Mouse (Mus musculus) CH12F3 (cell line): ENCODE results near the gene Krt34.

Experiments
- in situ Hi-C: fragments of 300-500 bp; cut with MboI; formaldehyde crosslinking; loops from 2 replicates; pipeline ENCODE4 v1.14.3; 2020; ENCODE audit warnings: low sequenced_read_pairs

The Krt34 gene

GRCm38 (mm10) chr11:100041454-100041853, at the start of gene Krt34:
TSS of gene Krt34 (minus strand) at chr11:100041554.
- in situ Hi-C loops: no loop called here

GRCm38 (mm10) chr11:100088378-100089025, 47.1 kb upstream of the Krt34 start:
- in situ Hi-C loops: no loop called here

GRCm38 (mm10) chr11:100087861-100088260, 46.5 kb upstream of the Krt34 start, which contains the start of gene Krt32:
TSS of gene Krt32 (minus strand) at chr11:100088226.
- in situ Hi-C loops: no loop called here

DNA sequence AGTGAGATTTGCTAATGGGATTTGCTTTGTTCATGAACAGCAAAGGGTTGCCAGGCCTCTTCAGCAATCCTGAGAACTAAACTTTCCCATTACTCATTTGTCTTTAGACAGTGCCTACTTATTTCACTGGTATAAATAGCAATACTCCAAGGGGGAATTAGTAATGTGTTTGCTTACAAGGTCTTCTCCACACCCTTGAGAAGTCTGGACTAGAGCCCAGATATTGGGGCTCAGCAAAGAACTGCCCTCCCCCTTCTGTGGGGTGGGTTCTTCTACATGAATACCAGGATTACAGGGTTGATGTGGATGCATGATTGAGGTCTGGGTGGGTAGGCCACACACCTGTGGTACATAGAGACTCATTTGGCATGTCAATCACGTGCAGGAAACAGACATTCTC, 32.5 kb upstream of the Krt34 start:
- in situ Hi-C loops: no loop called here

GRCm38 (mm10) chr11:100067293-100068036, 26.1 kb upstream of the Krt34 start:
- in situ Hi-C loops: no loop called here

GRCm38 (mm10) chr11:100066236-100067010, 25.1 kb upstream of the Krt34 start:
- in situ Hi-C loops: no loop called here

GRCm38 (mm10) chr11:100058875-100059274, 17.5 kb upstream of the Krt34 start:
- in situ Hi-C loops: no loop called here

GRCm38 (mm10) chr11:100055686-100056655, 14.6 kb upstream of the Krt34 start:
- in situ Hi-C loops: no loop called here

DNA sequence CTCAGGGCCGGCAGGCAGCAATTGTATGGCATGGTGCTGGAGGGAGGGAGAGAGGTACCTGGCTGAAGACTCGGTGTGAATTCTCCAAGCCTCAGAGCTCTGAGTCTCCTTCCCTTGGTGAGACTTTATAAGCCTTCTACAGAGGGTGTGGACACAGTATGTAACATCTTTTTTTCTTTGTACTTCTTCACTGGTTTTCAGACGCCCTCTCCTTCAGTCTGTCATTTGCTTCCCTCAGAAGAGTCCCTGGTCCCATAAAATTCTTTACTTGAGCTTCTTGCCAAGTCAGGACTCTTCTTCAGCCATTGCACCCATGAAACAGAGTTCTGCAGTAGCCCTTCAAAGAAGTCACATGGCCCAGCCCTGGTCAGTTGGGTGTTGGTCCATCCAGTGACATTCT, 9.1 kb upstream of the Krt34 start, which contains the start of gene Krt31:
TSS of gene Krt31 (minus strand) at position 101 of the 400 bp plus-strand sequence.
- in situ Hi-C loops: no loop called here

DNA sequence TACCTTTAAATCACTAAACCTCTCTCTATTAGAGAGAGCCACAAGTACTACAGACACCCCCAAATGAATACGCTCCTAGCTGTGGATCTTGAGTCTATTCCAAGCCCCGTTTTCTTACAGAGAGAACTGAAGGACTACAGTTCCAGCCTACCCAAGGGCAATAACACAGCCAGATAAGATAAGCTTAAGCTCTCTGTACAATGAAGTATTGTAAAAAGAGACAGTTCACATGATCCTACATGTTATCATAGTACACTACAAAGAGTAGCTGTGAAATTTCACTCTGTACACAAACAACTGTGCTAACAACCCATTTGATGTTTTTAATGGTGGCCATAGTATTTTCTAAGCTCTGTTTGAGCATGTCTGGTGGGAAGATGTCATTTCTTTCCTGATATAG, 5.8 kb upstream of the Krt34 start:
- in situ Hi-C loops: no loop called here

DNA sequence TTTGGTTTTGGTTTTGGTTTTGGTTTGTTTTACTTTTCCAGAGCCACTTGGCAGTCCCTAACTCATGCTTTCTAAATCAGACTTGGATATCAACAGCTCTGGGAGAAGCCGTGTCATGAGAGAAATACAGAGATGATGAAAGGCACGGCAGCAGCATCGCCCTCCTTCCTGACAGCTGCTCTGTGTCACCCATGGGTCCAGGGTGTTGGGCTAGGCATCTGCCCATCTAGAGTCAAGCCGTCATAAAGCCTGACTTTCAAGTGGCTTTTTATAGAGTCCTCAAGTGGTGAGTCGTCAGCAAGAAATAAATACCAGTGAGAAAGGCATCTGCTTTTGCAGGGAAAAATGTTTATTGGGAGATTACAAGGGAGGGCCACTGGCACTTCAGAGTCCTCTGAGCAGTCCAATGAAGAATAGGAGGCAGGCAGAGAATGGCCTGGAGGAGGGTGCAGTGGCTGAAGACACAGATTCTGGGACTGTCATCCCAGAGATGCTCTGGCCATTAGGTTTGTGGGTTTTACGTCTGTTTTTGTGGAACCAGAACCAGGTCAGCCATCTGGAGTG, 5.0 kb upstream of the Krt34 start:
- in situ Hi-C loops: no loop called here

DNA sequence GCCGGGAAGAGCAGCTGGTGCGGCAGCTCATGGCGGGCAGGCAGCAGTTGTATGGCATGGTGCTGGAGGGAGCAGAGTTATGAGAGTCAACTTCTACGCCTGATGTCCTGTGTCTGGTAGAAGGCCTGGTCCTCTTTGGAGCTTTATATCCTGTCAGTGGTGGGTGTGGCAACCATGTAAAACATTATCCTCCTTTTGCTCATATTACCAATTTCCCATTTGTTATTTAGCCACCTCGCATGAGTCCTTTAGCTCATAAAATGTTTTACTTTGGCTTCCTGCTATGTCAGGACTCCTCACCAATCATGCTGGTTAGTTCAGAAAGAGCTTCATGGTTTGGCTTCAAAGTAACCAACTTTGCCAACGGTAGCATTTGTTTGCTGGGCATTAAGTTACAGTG, 11.6 kb downstream of the Krt34 start, which contains the start of gene Krt33b:
TSS of gene Krt33b (minus strand) at position 101 of the 400 bp plus-strand sequence.
- in situ Hi-C loops: no loop called here

- in situ Hi-C loops: no loop called here
These were observed 19.9 kb downstream of the Krt34 start for GRCm38 (mm10) chr11:100021438-100021837.

- in situ Hi-C loops: no loop called here
These were observed 21.9 kb downstream of the Krt34 start for GRCm38 (mm10) chr11:100019466-100019865.

- in situ Hi-C loops: no loop called here
These were observed 25.2 kb downstream of the Krt34 start, which contains the start of gene Krt33a for GRCm38 (mm10) chr11:100016112-100016511. TSS of gene Krt33a (minus strand) at chr11:100016212.

GRCm38 (mm10) chr11:100013691-100014171, 27.6 kb downstream of the Krt34 start:
- in situ Hi-C loops: no loop called here

DNA sequence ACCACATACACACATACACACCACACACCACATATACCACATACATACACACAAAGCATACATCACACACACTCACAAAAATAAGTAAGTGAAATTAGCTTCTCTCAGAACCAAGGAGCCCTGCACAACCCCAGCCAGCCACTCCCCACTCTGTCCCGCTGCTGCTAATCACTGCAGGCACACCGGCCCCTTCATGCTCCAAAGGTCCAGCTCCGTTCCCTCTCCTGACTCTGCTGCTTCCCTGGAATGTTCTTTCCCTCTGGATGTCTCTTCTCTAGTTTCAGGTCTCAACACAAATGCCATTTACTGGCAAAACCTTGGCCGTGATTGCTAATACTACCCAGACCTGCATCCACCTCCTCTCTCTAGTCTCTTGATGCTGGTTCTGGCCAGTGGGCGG, 30.7 kb downstream of the Krt34 start:
- in situ Hi-C loops: no loop called here

DNA sequence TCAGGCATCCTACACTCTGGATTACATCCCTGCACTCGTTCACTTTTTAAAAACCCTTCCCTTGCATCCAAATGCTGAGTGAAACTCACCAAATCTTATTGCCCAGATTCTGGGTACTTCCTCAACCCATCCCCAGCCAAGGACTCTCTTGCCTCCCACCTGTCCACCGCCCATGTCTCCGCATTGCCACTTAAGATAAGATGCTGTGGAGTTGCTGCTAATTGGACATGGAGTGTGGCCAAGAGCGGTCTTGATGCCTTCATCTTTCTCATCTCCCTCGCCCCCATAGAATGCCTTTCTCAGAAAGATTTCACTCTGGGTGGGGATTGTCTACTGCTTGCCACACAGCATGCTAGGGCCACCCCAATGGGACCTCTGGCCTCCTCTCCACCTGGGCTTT, 33.0 kb downstream of the Krt34 start:
- in situ Hi-C loops: no loop called here

DNA sequence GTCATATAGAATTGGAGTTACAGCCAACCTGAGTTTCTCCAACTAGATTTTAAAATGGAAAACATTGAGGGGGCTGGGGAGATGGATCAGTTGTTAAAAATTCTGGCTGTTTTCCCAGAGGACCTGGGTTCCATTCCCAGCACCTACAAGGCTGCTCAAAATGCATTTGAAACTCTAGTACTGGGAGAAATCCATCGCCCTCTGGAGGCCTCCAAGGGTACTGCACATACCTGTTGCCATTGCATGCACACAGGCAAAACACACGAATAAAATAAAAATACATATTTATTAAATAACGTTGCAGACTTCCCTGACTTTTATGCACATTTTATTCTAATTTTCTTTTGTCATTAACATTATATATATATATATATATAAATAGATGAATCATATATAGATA, 34.7 kb downstream of the Krt34 start:
- in situ Hi-C loops: no loop called here

DNA sequence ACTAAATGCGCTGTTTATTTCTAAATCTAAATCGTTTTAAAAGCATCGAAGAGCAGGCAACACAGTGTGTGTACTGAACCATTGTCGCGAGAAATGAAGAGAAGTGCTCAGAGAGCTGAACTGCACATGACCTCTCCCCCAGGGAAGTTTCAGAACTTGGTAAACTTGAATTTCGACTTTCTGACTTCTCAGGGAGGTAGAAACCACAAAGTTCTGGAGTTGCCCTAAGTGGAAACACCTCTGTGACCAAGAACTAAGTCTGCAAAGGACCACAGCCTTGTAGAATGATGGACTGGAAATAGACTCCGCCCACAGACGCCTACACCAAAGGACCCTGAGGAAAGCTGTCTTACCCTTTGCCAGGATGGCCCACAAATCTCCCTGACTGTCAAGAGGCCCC, 35.4 kb downstream of the Krt34 start:
- in situ Hi-C loops: no loop called here
